Mouse (Mus musculus): Measurements from ENCODE around the gene Osgepl1.

DNA sequence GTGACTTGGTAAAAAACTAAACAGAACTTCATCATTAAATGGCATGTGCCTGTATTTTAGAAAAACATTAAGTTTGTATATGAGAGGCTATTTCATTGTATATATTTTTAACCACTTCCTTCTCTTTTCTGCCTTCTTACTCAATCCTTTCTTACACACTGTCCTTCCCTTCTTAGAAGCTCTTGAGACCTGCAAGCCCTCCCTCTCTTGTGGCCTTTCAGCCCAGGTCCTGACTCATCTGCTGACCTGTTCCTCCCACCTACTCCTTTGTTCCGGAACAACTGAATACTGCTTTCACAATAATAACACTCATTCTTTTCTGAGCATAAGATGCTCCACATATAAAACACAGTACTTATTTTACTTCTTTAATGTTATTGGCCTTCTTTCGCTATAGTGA is 27.6 kb downstream of the Osgepl1 start:
- TF ChIP-seq CTCF (conservative IDR thresholded peaks at IDR 0.05; ENCODE audit: insufficient read depth, insufficient read length, low read depth, low read length): no peak
- TF ChIP-seq POLR2A (IDR thresholded peaks at IDR 0.05; ENCODE audit: low read depth, low read length): no peak
